In the genomic region with DNA sequence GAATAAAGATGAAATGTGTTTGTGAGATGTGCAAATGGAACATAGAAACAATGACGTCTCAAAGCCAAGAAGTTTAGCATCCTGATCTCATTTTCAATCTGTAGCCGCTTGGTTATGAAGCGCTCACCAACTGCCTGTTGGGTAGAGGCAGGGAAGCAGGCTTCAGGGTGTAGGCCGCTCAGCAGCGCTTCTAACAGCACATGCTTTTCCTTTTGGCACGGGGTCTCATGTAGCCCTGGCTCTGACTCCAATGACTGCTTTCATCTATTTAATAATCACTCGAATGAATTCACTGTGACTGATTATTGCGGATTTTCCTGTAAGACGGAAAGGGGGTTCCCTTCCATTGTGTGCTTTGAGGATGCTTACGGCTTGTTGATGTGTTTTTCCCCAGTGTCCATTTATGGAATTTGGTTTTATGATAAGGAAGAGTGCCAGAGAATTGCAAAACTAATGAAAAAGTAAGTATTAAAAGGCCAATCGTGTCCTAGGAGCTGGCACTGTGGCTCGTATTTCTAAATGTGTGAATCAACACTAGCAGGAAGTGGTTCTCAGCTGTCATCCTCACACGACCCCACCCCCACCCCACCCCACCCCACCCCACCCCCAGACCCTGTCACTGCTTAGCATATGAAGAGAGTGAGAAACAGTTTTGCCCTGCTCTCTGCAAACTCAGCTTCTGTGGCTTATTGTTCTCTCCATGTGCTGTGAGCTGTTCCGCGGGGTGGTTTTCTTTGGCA, we compare ENCODE assay signal across 13 mouse cellular contexts. TPM values are rescaled to one million over a fixed set of nuclear protein-coding genes. Genes with fewer than 3 reads are reported as not detected.
A peak's percentile ranks its signal among the peaks of the same experiment; 100 is the strongest.
DNase-seq lines count a peak whose midpoint lies in the region; ATAC-seq lines count a peak whose summit lies in the region.
"Had no signal": no experiment of that assay in that cellular context is flagged by ENCODE, and none has a peak within 500 bp of the region (broad histone marks: within the 10 kb centered on the region; RNA-seq: fewer than 3 reads in every experiment).

No protein-coding gene starts in this region.

- 54% methylated on average over 15 of the region's 15 CpGs for WGBS in heart, embryonic 12.5 days
- WGBS in hindbrain, embryonic 12.5 days: 35% methylated on average over 15 of the region's 15 CpGs

- no peak overlapping the region for H3K4me2 ChIP-seq in heart, embryonic 12.5 days
- no peak overlapping the region for H3K4me2 ChIP-seq in hindbrain, embryonic 12.5 days (replicated peaks)
- H3K4me2 ChIP-seq: embryonic facial prominence, embryonic 12.5 days; heart, embryonic 15.5 days had no signal

- peak; percentile 4 for DNase-seq in heart, postnatal 4 days
- peak; percentile 6 for DNase-seq in right cerebral cortex, postnatal 4 days
- DNase-seq in right cerebral cortex, postnatal 25 days: no peak
- peak; percentile 7 for DNase-seq in skeletal muscle tissue, adult 2 months (ENCODE audit: low read depth, low spot score)
- DNase-seq in left cerebral cortex, postnatal 36 days (ENCODE audit: low spot score in 2 of 2): no peak
- DNase-seq in thymus, postnatal 10 days (ENCODE audit: low spot score in 2 of 2): no peak
- DNase-seq: thymus, postnatal 36 days had no signal

- H3K4me3 ChIP-seq in heart, embryonic 12.5 days: no peak overlapping the region
- no peak overlapping the region for H3K4me3 ChIP-seq in hindbrain, embryonic 12.5 days
- H3K4me3 ChIP-seq: embryonic facial prominence, embryonic 12.5 days; heart, embryonic 15.5 days had no signal

- no peak for ATAC-seq in heart, embryonic 12.5 days (ENCODE audit: insufficient number of reproducible peaks, low FRiP score)
- peak; percentile 86 for ATAC-seq in hindbrain, embryonic 12.5 days (ENCODE audit: low FRiP score)

- no peaks in the 10 kb centered on the region for H3K27me3 ChIP-seq in heart, embryonic 12.5 days (replicated peaks)
- H3K27me3 ChIP-seq in hindbrain, embryonic 12.5 days: no peaks in the 10 kb centered on the region
- H3K27me3 ChIP-seq: embryonic facial prominence, embryonic 12.5 days; heart, embryonic 15.5 days had no signal

- intact Hi-C loops in left cerebral cortex, postnatal 36 days (cut with DNase I): no loop called here

- no peaks in the 10 kb centered on the region for H3K36me3 ChIP-seq in heart, embryonic 12.5 days
- H3K36me3 ChIP-seq in hindbrain, embryonic 12.5 days: peaks cover 19% of the 10 kb centered on the region
- H3K36me3 ChIP-seq: heart, embryonic 15.5 days had no signal

- no peak overlapping the region for H3K27ac ChIP-seq in heart, embryonic 12.5 days (ENCODE audit: poor library complexity, severe bottlenecking)
- peak overlapping the region; percentile 35 for H3K27ac ChIP-seq in hindbrain, embryonic 12.5 days
- H3K27ac ChIP-seq: embryonic facial prominence, embryonic 12.5 days had no signal

- H3K9me3 ChIP-seq in heart, embryonic 12.5 days (replicated peaks): no peaks in the 10 kb centered on the region
- H3K9me3 ChIP-seq in hindbrain, embryonic 12.5 days (replicated peaks): no peaks in the 10 kb centered on the region
- H3K9me3 ChIP-seq: embryonic facial prominence, embryonic 12.5 days; G1E; heart, embryonic 15.5 days had no signal

- H3K9ac ChIP-seq in heart, embryonic 12.5 days: no peak overlapping the region
- H3K9ac ChIP-seq in hindbrain, embryonic 12.5 days: no peak overlapping the region
- H3K9ac ChIP-seq: embryonic facial prominence, embryonic 12.5 days; heart, embryonic 15.5 days had no signal

- peaks cover 55% of the 10 kb centered on the region for H3K4me1 ChIP-seq in heart, embryonic 12.5 days (replicated peaks)
- peaks cover 13% of the 10 kb centered on the region for H3K4me1 ChIP-seq in hindbrain, embryonic 12.5 days

RNA-seq across cellular contexts. Expression of a gene that starts 2.5 kb away (rescaled TPM):
- 100 to 1,000 TPM; 233 to 249 TPM for total RNA-seq in heart, postnatal 4 days (2021)
- 58.1 and 63.4 TPM in 2 replicates for polyA plus RNA-seq in heart, embryonic 12.5 days (2016; fragmentation: Nextera tagmentation; extraction: Ambion mirVana)
- 6.9 and 7.3 TPM in 2 replicates for polyA plus RNA-seq in hindbrain, embryonic 12.5 days (2016; fragmentation: Nextera tagmentation; extraction: Ambion mirVana)
- 10 to 100 TPM; 52.3 to 81.7 TPM for total RNA-seq in left cerebral cortex, postnatal 36 days (2021)
- total RNA-seq: megakaryocyte progenitor cell, adult 5-6 weeks had no signal
- polyA plus RNA-seq: G1E had no signal

RNA-seq across cellular contexts. Expression of a gene that starts 23.7 kb away (rescaled TPM):
- total RNA-seq in heart, postnatal 4 days (2021): 1 to 10 TPM; 4.4 to 4.5 TPM
- polyA plus RNA-seq in heart, embryonic 12.5 days (2016; fragmentation: Nextera tagmentation; extraction: Ambion mirVana): 6.3 TPM in 2 replicates
- 12.2 and 12.7 TPM in 2 replicates for polyA plus RNA-seq in hindbrain, embryonic 12.5 days (2016; fragmentation: Nextera tagmentation; extraction: Ambion mirVana)
- 10 to 100 TPM; 17.1 to 23.3 TPM for total RNA-seq in left cerebral cortex, postnatal 36 days (2021)

RNA-seq across cellular contexts. Expression of a gene that starts 37.6 kb away (rescaled TPM):
- not detected for total RNA-seq in heart, postnatal 4 days (2021)
- polyA plus RNA-seq in heart, embryonic 12.5 days (2016; fragmentation: Nextera tagmentation; extraction: Ambion mirVana): not detected in 2 replicates
- 0.04 TPM in 1 of 2 replicates, not detected in the other for polyA plus RNA-seq in hindbrain, embryonic 12.5 days (2016; fragmentation: Nextera tagmentation; extraction: Ambion mirVana)
- total RNA-seq in left cerebral cortex, postnatal 36 days (2021): 1 to 10 TPM; 2.2 to 2.5 TPM
- polyA plus RNA-seq: embryonic facial prominence, embryonic 12.5 days; G1E; heart, embryonic 15.5 days had no signal

Comparison
In these comparisons a context has a peak if more than half of its experiments do, and no peak if none do; other contexts are left out.
1. DNase-seq: peak in heart, postnatal 4 days (single experiment), right cerebral cortex, postnatal 4 days (single experiment) and skeletal muscle tissue, adult 2 months (single experiment); none in right cerebral cortex, postnatal 25 days (single experiment), left cerebral cortex, postnatal 36 days (0 of 2) and thymus, postnatal 10 days (0 of 2).